ENCODE assay signal across 18 mouse cellular contexts in the genomic region with DNA sequence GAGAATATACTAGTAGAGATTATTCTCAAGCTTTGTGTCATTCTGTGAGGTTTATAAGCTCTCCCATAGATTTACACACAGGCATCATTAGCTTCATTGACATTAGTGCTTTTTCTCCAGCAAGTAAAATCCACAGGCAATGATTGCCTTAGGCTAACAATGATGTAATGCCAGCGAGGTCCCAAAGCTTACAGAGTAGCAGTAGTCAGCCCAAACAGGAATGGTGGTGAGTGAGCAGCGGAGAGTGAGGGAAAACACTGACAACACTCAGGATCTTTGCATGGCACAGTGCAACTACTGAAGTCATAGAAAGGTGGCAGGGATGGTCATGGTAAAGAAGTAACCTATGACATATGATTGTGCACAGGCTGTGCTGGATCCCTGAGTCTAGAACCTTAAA.
"Had no signal": no experiment of that assay in that cellular context is flagged by ENCODE, and none has a peak within 500 bp of the region (broad histone marks: within the 10 kb centered on the region; RNA-seq: fewer than 3 reads in every experiment).

No protein-coding gene starts in this region.

- H3K4me1 ChIP-seq: liver, embryonic 12.5 days had no signal

- H3K9ac ChIP-seq: liver, embryonic 12.5 days; liver, embryonic 14.5 days; lung, embryonic 14.5 days; neural tube, embryonic 13.5 days had no signal

- DNase-seq: lung, adult 18-20 months; lung, embryonic 14.5 days; lung, postnatal 10 days; lung, postnatal 4 days; retina, postnatal 1 day; right cerebral cortex, adult 18-20 months; right cerebral cortex, postnatal 25 days; right cerebral cortex, postnatal 4 days; spleen, adult 18-20 months; thymus, adult 18-20 months; thymus, postnatal 14 days; thymus, postnatal 36 days had no signal

- H3K9me3 ChIP-seq: liver, embryonic 12.5 days; midbrain, embryonic 10.5 days; neural tube, embryonic 13.5 days had no signal

- ATAC-seq: liver, embryonic 12.5 days; midbrain, embryonic 16.5 days had no signal

- H3K27me3 ChIP-seq: liver, embryonic 12.5 days; neural tube, embryonic 13.5 days had no signal

- H3K4me3 ChIP-seq: liver, embryonic 12.5 days; midbrain, embryonic 10.5 days; myocyte; neural tube, embryonic 13.5 days had no signal

- H3K36me3 ChIP-seq: liver, embryonic 12.5 days; midbrain, embryonic 10.5 days; neural tube, embryonic 13.5 days had no signal

- H3K27ac ChIP-seq: liver, embryonic 12.5 days; liver, embryonic 14.5 days; midbrain, embryonic 10.5 days; neural tube, embryonic 13.5 days had no signal

- H3K4me2 ChIP-seq: liver, embryonic 12.5 days; lung, embryonic 14.5 days; neural tube, embryonic 13.5 days had no signal
